Mouse (Mus musculus): Measurements from ENCODE around the gene Dysf. TPM values are rescaled to one million over a fixed set of nuclear protein-coding genes. Genes with fewer than 3 reads are reported as not detected.
"Not testable (repeated sequence)": the region's sequence is repeated elsewhere in the genome, so short reads cannot be mapped to it uniquely, and the experiment has no call there.

The Dysf gene
- 4.7 and 5.9 TPM in 2 replicates for polyA plus RNA-seq (2012; rRNA removed)

- WGBS = 1% methylated on average over 41 of the region's 41 CpGs
- TF ChIP-seq CTCF (IDR thresholded peaks at IDR 0.05; ENCODE audit: borderline replicate concordance, insufficient read depth, low read depth, low read length) (no peak), POLR2A (IDR thresholded peaks at IDR 0.05; ENCODE audit: borderline replicate concordance, insufficient read depth, low read length) (no peak)
- no peaks in the 10 kb centered on the region for H3K27me3 ChIP-seq (ENCODE audit: control insufficient read depth, insufficient read depth, low read length)
- no peak within 1 kb of the TSS for H3K27ac ChIP-seq (ENCODE audit: insufficient read depth, low read length)
- H3K4me3 ChIP-seq (replicated peaks; ENCODE audit: insufficient read depth, low read depth, low read length) = peak within 1 kb of the TSS; percentile 16
- peaks cover 3% of the 10 kb centered on the region for H3K4me1 ChIP-seq (ENCODE audit: control insufficient read depth, insufficient read depth, low read length)
- DNase-seq = peak; percentile 8 to 13
Measured at GRCm38 (mm10) chr6:84008363-84009171, at the start of gene Dysf. Gene Dysf, plus strand, starts transcription at chr6:84008590.

- H3K27me3 ChIP-seq (ENCODE audit: control insufficient read depth, insufficient read depth, low read length) = no peaks in the 10 kb centered on the region
- 82% methylated on average over 5 of the region's 5 CpGs for WGBS
Measured at GRCm38 (mm10) chr6:83987642-83988041, 20.7 kb upstream of the Dysf start.

GRCm38 (mm10) chr6:84002716-84003115 lies 5.7 kb upstream of the Dysf start:
- no peak overlapping the region for H3K4me3 ChIP-seq (replicated peaks; ENCODE audit: insufficient read depth, low read depth, low read length)
- DNase-seq = peak in 1 of 2 experiments; percentile 10
- WGBS = 95% methylated on average over 1 of the region's 1 CpGs
- no peaks in the 10 kb centered on the region for H3K27me3 ChIP-seq (ENCODE audit: control insufficient read depth, insufficient read depth, low read length)
- H3K27ac ChIP-seq (ENCODE audit: insufficient read depth, low read length) = no peak overlapping the region
- no peak for TF ChIP-seq POLR2A (IDR thresholded peaks at IDR 0.05; ENCODE audit: borderline replicate concordance, insufficient read depth, low read length)
- no peak for TF ChIP-seq CTCF (IDR thresholded peaks at IDR 0.05; ENCODE audit: borderline replicate concordance, insufficient read depth, low read depth, low read length)
- no peaks in the 10 kb centered on the region for H3K4me1 ChIP-seq (ENCODE audit: control insufficient read depth, insufficient read depth, low read length)

More at GRCm38 (mm10) chr6:83987642-83988041, 20.7 kb upstream of the Dysf start:
- no peaks in the 10 kb centered on the region for H3K4me1 ChIP-seq (ENCODE audit: control insufficient read depth, insufficient read depth, low read length)
- no peak overlapping the region for H3K4me3 ChIP-seq (replicated peaks; ENCODE audit: insufficient read depth, low read depth, low read length)
- no peak for DNase-seq
- no peak overlapping the region for H3K27ac ChIP-seq (ENCODE audit: insufficient read depth, low read length)
- TF ChIP-seq POLR2A (IDR thresholded peaks at IDR 0.05; ENCODE audit: borderline replicate concordance, insufficient read depth, low read length) (no peak), CTCF (IDR thresholded peaks at IDR 0.05; ENCODE audit: borderline replicate concordance, insufficient read depth, low read depth, low read length) (no peak)

- WGBS = 89% methylated on average over 4 of the region's 4 CpGs
- no peak for DNase-seq
- Histone ChIP-seq H3K27ac (ENCODE audit: insufficient read depth, low read length) (no peak overlapping the region), H3K4me1 (ENCODE audit: control insufficient read depth, insufficient read depth, low read length) (0 out of 2 replicates have a peak, but pooled peaks cover 3% of the 10 kb centered on the region), H3K27me3 (ENCODE audit: control insufficient read depth, insufficient read depth, low read length) (no peaks in the 10 kb centered on the region), H3K4me3 (replicated peaks; ENCODE audit: insufficient read depth, low read depth, low read length) (no peak overlapping the region)
- TF ChIP-seq POLR2A (IDR thresholded peaks at IDR 0.05; ENCODE audit: borderline replicate concordance, insufficient read depth, low read length) = no peak
Measured at GRCm38 (mm10) chr6:84004295-84004694, 4.1 kb upstream of the Dysf start.

GRCm38 (mm10) chr6:84009172-84009872 lies 932 bp downstream of the Dysf start:
- no peak for DNase-seq
- WGBS = 57% methylated on average over 8 of the region's 8 CpGs
- no peak overlapping the region for H3K4me3 ChIP-seq (replicated peaks; ENCODE audit: insufficient read depth, low read depth, low read length)
- H3K4me1 ChIP-seq (ENCODE audit: control insufficient read depth, insufficient read depth, low read length) = peaks cover 3% of the 10 kb centered on the region
- no peak for TF ChIP-seq CTCF (IDR thresholded peaks at IDR 0.05; ENCODE audit: borderline replicate concordance, insufficient read depth, low read depth, low read length)
- TF ChIP-seq POLR2A (IDR thresholded peaks at IDR 0.05; ENCODE audit: borderline replicate concordance, insufficient read depth, low read length) = no peak
- H3K27me3 ChIP-seq (ENCODE audit: control insufficient read depth, insufficient read depth, low read length) = no peaks in the 10 kb centered on the region
- no peak overlapping the region for H3K27ac ChIP-seq (ENCODE audit: insufficient read depth, low read length)

- TF ChIP-seq CTCF (IDR thresholded peaks at IDR 0.05; ENCODE audit: borderline replicate concordance, insufficient read depth, low read depth, low read length) (no peak), POLR2A (IDR thresholded peaks at IDR 0.05; ENCODE audit: borderline replicate concordance, insufficient read depth, low read length) (no peak)
- Histone ChIP-seq H3K27me3 (ENCODE audit: control insufficient read depth, insufficient read depth, low read length) (no peaks in the 10 kb centered on the region), H3K27ac (ENCODE audit: insufficient read depth, low read length) (no peak overlapping the region), H3K4me1 (ENCODE audit: control insufficient read depth, insufficient read depth, low read length) (peaks cover 3% of the 10 kb centered on the region), H3K4me3 (replicated peaks; ENCODE audit: insufficient read depth, low read depth, low read length) (no peak overlapping the region)
- DNase-seq = no peak
- 88% methylated on average over 4 of the region's 4 CpGs for WGBS
Measured at GRCm38 (mm10) chr6:84009915-84010302, 1.5 kb downstream of the Dysf start.

- 52% methylated on average over 8 of the region's 8 CpGs for WGBS
- Histone ChIP-seq H3K4me3 (replicated peaks; ENCODE audit: insufficient read depth, low read depth, low read length) (no peak overlapping the region), H3K27ac (ENCODE audit: insufficient read depth, low read length) (no peak overlapping the region), H3K4me1 (ENCODE audit: control insufficient read depth, insufficient read depth, low read length) (peaks cover 3% of the 10 kb centered on the region), H3K27me3 (ENCODE audit: control insufficient read depth, insufficient read depth, low read length) (no peaks in the 10 kb centered on the region)
- no peak for DNase-seq
- TF ChIP-seq CTCF (IDR thresholded peaks at IDR 0.05; ENCODE audit: borderline replicate concordance, insufficient read depth, low read depth, low read length) (no peak), POLR2A (IDR thresholded peaks at IDR 0.05; ENCODE audit: borderline replicate concordance, insufficient read depth, low read length) (no peak)
Measured at GRCm38 (mm10) chr6:84010303-84011225, 2.2 kb downstream of the Dysf start.

- 62% methylated on average over 4 of the region's 4 CpGs for WGBS
- not testable (repeated sequence) for H3K4me1 ChIP-seq (ENCODE audit: control insufficient read depth, insufficient read depth, low read length); DNase-seq; H3K4me3 ChIP-seq (replicated peaks; ENCODE audit: insufficient read depth, low read depth, low read length); H3K27me3 ChIP-seq (ENCODE audit: control insufficient read depth, insufficient read depth, low read length); H3K27ac ChIP-seq (ENCODE audit: insufficient read depth, low read length)
Measured at GRCm38 (mm10) chr6:84014961-84015683, 6.7 kb downstream of the Dysf start.
